Mouse (Mus musculus) limb, embryonic 14.5 days (tissue): ENCODE data around the gene Fyttd1. TPM values are rescaled to one million over a fixed set of nuclear protein-coding genes. Genes with fewer than 3 reads are reported as not detected.

ENCODE experiments used
- ATAC-seq: fragments of 200-750 bp; cut with Nextera tagmentation; 2 replicates; pipeline ENCODE4 v1.8.0; 2017; ENCODE audit warnings: low read depth, moderate number of reproducible peaks, moderate TSS enrichment; ENCODE audit not compliant: low FRiP score
- DNase-seq: peaks from one replicate; pipeline ENCODE4 v3.0.0-alpha.2; 2015; ENCODE audit warnings: low spot score
- H3K27ac ChIP-seq: fragments of 300-500 bp; sonication (generic); replicated peaks from 2 replicates; pipeline ENCODE4 v1.5.1; 2014; ENCODE audit warnings: low read depth, mild to moderate bottlenecking, low read length, moderate library complexity, mixed read lengths
- H3K27me3 ChIP-seq: fragments of 300-500 bp; sonication (generic); 2 replicates; pipeline ENCODE4 v1.6.1; 2014; ENCODE audit warnings: low read length, mixed read lengths; ENCODE audit not compliant: control insufficient read depth, insufficient read depth
- H3K36me3 ChIP-seq: fragments of 300-500 bp; sonication (generic); 2 replicates; pipeline ENCODE4 v1.6.1; 2014; ENCODE audit warnings: mild to moderate bottlenecking, low read length, moderate library complexity, mixed read lengths; ENCODE audit not compliant: control insufficient read depth, insufficient read depth
- H3K4me1 ChIP-seq: fragments of 300-500 bp; sonication (generic); 2 replicates; pipeline ENCODE4 v1.6.1; 2014; ENCODE audit warnings: antibody characterized with exemption, low read length, mixed read lengths; ENCODE audit not compliant: control insufficient read depth, insufficient read depth
- H3K4me2 ChIP-seq: fragments of 300-500 bp; sonication (generic); replicated peaks from 2 replicates; pipeline ENCODE4 v1.6.1; 2014; ENCODE audit warnings: low read depth, mild to moderate bottlenecking, low read length, moderate library complexity; ENCODE audit not compliant: severe bottlenecking
- H3K4me3 ChIP-seq: fragments of 300-500 bp; sonication (generic); replicated peaks from 2 replicates; pipeline ENCODE4 v1.5.1; 2014; ENCODE audit warnings: low read length
- H3K9ac ChIP-seq: fragments of 300-500 bp; sonication (generic); 2 replicates; pipeline ENCODE4 v1.6.1; 2014; ENCODE audit warnings: mild to moderate bottlenecking, low read depth, low read length, moderate library complexity; ENCODE audit not compliant: severe bottlenecking
- H3K9me3 ChIP-seq: fragments of 300-500 bp; sonication (generic); 2 replicates; pipeline ENCODE4 v1.6.1; 2016; ENCODE audit warnings: low read length; ENCODE audit not compliant: control insufficient read depth
- POLR2A ChIP-seq: fragments of 200-500 bp; IDR thresholded peaks from 2 replicates; pipeline ENCODE4 v1.8.0; 2012; ENCODE audit warnings: inconsistent platforms, mild to moderate bottlenecking, moderate library complexity, borderline replicate concordance; ENCODE audit not compliant: insufficient read depth, insufficient read length; ENCODE audit errors: extremely low read depth
- WGBS: fragments of 180-500 bp; shearing (Covaris S2); extraction: QIAGEN DNeasy Blood & Tissue Kit; methylation state at CpG from one replicate; pipeline ENCODE4 v1.1.7; 2014; 5-methylcytosine and 5-hydroxymethylcytosine counted together
- polyA plus RNA-seq, 2 experiments: library from polyadenylated mRNA; depleted of rRNA in 1 of 2; stranded (reverse) in 1 of 2; unstranded in 1 of 2; fragments of >200 nt; fragmentation: Nextera tagmentation in 1 of 2; extraction: Ambion mirVana in 1 of 2; gene quantifications; 2 replicates each; pipeline versions ENCODE4 v1.2.1 to v1.2.3; 2012 to 2014

The Fyttd1 gene
- polyA plus RNA-seq, 2 experiments: 47.2 to 113 TPM

- Histone ChIP-seq H3K27ac (no peak overlapping the region), H3K36me3 (peaks cover 35% of the 10 kb centered on the region), H3K4me2 (no peak overlapping the region), H3K9me3 (no peaks in the 10 kb centered on the region), H3K4me3 (no peak overlapping the region), H3K4me1 (no peaks in the 10 kb centered on the region), H3K27me3 (no peaks in the 10 kb centered on the region), H3K9ac (no peak overlapping the region)
- ATAC-seq: no peak
- 63% methylated on average over 5 of the region's 5 CpGs for WGBS
- no peak for DNase-seq
- TF ChIP-seq POLR2A: no peak
Measured at GRCm38 (mm10) chr16:32953806-32954205, 76.5 kb downstream of the Fyttd1 start.

GRCm38 (mm10) chr16:32954304-32954703 is 77.0 kb downstream of the Fyttd1 start:
- no peak for DNase-seq
- H3K9ac ChIP-seq: no peak overlapping the region
- no peak overlapping the region for H3K27ac ChIP-seq
- peaks cover 37% of the 10 kb centered on the region for H3K36me3 ChIP-seq
- no peak for ATAC-seq
- H3K4me2 ChIP-seq: no peak overlapping the region
- H3K27me3 ChIP-seq: no peaks in the 10 kb centered on the region
- no peaks in the 10 kb centered on the region for H3K4me1 ChIP-seq
- H3K4me3 ChIP-seq: no peak overlapping the region
- TF ChIP-seq POLR2A: no peak
- 34% methylated on average over 6 of the region's 6 CpGs for WGBS
- H3K9me3 ChIP-seq: no peaks in the 10 kb centered on the region

GRCm38 (mm10) chr16:32956889-32957288 is 79.6 kb downstream of the Fyttd1 start:
- Histone ChIP-seq H3K4me2 (no peak overlapping the region), H3K27ac (no peak overlapping the region), H3K4me1 (no peaks in the 10 kb centered on the region), H3K27me3 (no peaks in the 10 kb centered on the region), H3K9me3 (no peaks in the 10 kb centered on the region), H3K9ac (no peak overlapping the region), H3K4me3 (no peak overlapping the region), H3K36me3 (peaks cover 53% of the 10 kb centered on the region)
- TF ChIP-seq POLR2A: no peak
- ATAC-seq (no peak), DNase-seq (no peak)
- WGBS: 64% methylated on average over 5 of the region's 5 CpGs

Other genes starting within 250 kb of the Fyttd1 start
- 98.1 and 141 TPM in 2 replicates for gene Tnk2, start 233.6 kb upstream of the Fyttd1 start, polyA plus RNA-seq (2012; rRNA removed)
- gene Tnk2, start 233.6 kb upstream of the Fyttd1 start, polyA plus RNA-seq (2014; fragmentation: Nextera tagmentation; extraction: Ambion mirVana): 16.0 and 17.6 TPM in 2 replicates
- gene Muc4, start 141.6 kb upstream of the Fyttd1 start, polyA plus RNA-seq (2012; rRNA removed): 0.01 and 0.04 TPM in 2 replicates
- gene Muc4, start 141.6 kb upstream of the Fyttd1 start, polyA plus RNA-seq (2014; fragmentation: Nextera tagmentation; extraction: Ambion mirVana): not detected in 2 replicates
- gene Muc20, start 80.1 kb upstream of the Fyttd1 start, polyA plus RNA-seq (2012; rRNA removed): 0.11 and 0.18 TPM in 2 replicates
- 0.12 and 0.14 TPM in 2 replicates for gene Muc20, start 80.1 kb upstream of the Fyttd1 start, polyA plus RNA-seq (2014; fragmentation: Nextera tagmentation; extraction: Ambion mirVana)
- not detected in 2 replicates for gene Smbd1, start 67.0 kb upstream of the Fyttd1 start, polyA plus RNA-seq (2012; rRNA removed)
- not detected in 2 replicates for gene Smbd1, start 67.0 kb upstream of the Fyttd1 start, polyA plus RNA-seq (2014; fragmentation: Nextera tagmentation; extraction: Ambion mirVana)
- gene Rubcn, start 266 bp downstream of the Fyttd1 start, polyA plus RNA-seq (2012; rRNA removed): 35.7 and 42.7 TPM in 2 replicates
- gene Rubcn, start 266 bp downstream of the Fyttd1 start, polyA plus RNA-seq (2014; fragmentation: Nextera tagmentation; extraction: Ambion mirVana): 19.6 and 20.3 TPM in 2 replicates
- 56.3 and 68.0 TPM in 2 replicates for gene Lrch3, start 36.6 kb downstream of the Fyttd1 start, polyA plus RNA-seq (2012; rRNA removed)
- 24.9 and 30.4 TPM in 2 replicates for gene Lrch3, start 36.6 kb downstream of the Fyttd1 start, polyA plus RNA-seq (2014; fragmentation: Nextera tagmentation; extraction: Ambion mirVana)
- gene Iqcg, start 178.7 kb downstream of the Fyttd1 start, polyA plus RNA-seq (2012; rRNA removed): 0.29 and 1.1 TPM in 2 replicates
- gene Iqcg, start 178.7 kb downstream of the Fyttd1 start, polyA plus RNA-seq (2014; fragmentation: Nextera tagmentation; extraction: Ambion mirVana): 0.95 and 2.1 TPM in 2 replicates
- gene Rpl35a, start 179.0 kb downstream of the Fyttd1 start, polyA plus RNA-seq (2012; rRNA removed): 974 and 1,399 TPM in 2 replicates
- gene Rpl35a, start 179.0 kb downstream of the Fyttd1 start, polyA plus RNA-seq (2014; fragmentation: Nextera tagmentation; extraction: Ambion mirVana): 967 and 1,006 TPM in 2 replicates
- 3.5 and 3.6 TPM in 2 replicates for gene Lmln, start 185.0 kb downstream of the Fyttd1 start, polyA plus RNA-seq (2012; rRNA removed)
- 1.7 and 1.9 TPM in 2 replicates for gene Lmln, start 185.0 kb downstream of the Fyttd1 start, polyA plus RNA-seq (2014; fragmentation: Nextera tagmentation; extraction: Ambion mirVana)